Mouse (Mus musculus): Measurements from ENCODE around the gene Apod.
"Not testable (repeated sequence)": the region's sequence is repeated elsewhere in the genome, so short reads cannot be mapped to it uniquely, and the experiment has no call there.

Apod gene

GRCm38 (mm10) chr16:31325120-31325519, 10.5 kb upstream of the Apod start:
- DNase-seq (ENCODE audit: extremely low read depth, insufficient read length, low spot score): no peak

GRCm38 (mm10) chr16:31321501-31321900, 6.9 kb upstream of the Apod start:
- no peak for DNase-seq (ENCODE audit: extremely low read depth, insufficient read length, low spot score)

- no peak for DNase-seq (ENCODE audit: extremely low read depth, insufficient read length, low spot score)
Measured at GRCm38 (mm10) chr16:31320954-31321353, 6.3 kb upstream of the Apod start.

- not testable (repeated sequence) for DNase-seq (ENCODE audit: extremely low read depth, insufficient read length, low spot score)
Measured at GRCm38 (mm10) chr16:31319723-31320122, 5.1 kb upstream of the Apod start.

GRCm38 (mm10) chr16:31319316-31319715, 4.7 kb upstream of the Apod start:
- no peak for DNase-seq (ENCODE audit: extremely low read depth, insufficient read length, low spot score)

GRCm38 (mm10) chr16:31318418-31318817, 3.8 kb upstream of the Apod start:
- DNase-seq (ENCODE audit: extremely low read depth, insufficient read length, low spot score): no peak

GRCm38 (mm10) chr16:31316246-31317143, 1.9 kb upstream of the Apod start:
- not testable (repeated sequence) for DNase-seq (ENCODE audit: extremely low read depth, insufficient read length, low spot score)

GRCm38 (mm10) chr16:31315294-31315693, 686 bp upstream of the Apod start:
- DNase-seq (ENCODE audit: extremely low read depth, insufficient read length, low spot score): no peak

- no peak for DNase-seq (ENCODE audit: extremely low read depth, insufficient read length, low spot score)
Measured at GRCm38 (mm10) chr16:31313611-31314010, 997 bp downstream of the Apod start.

- no peak for DNase-seq (ENCODE audit: extremely low read depth, insufficient read length, low spot score)
Measured at GRCm38 (mm10) chr16:31312296-31312695, 2.3 kb downstream of the Apod start.

GRCm38 (mm10) chr16:31305199-31305919, 9.2 kb downstream of the Apod start:
- DNase-seq (ENCODE audit: extremely low read depth, insufficient read length, low spot score): no peak

- no peak for DNase-seq (ENCODE audit: extremely low read depth, insufficient read length, low spot score)
Measured at GRCm38 (mm10) chr16:31303276-31303675, 11.3 kb downstream of the Apod start.

- no peak for DNase-seq (ENCODE audit: extremely low read depth, insufficient read length, low spot score)
Measured at GRCm38 (mm10) chr16:31300883-31301532, 13.6 kb downstream of the Apod start.

- no peak for DNase-seq (ENCODE audit: extremely low read depth, insufficient read length, low spot score)
Measured at GRCm38 (mm10) chr16:31300467-31300866, 14.1 kb downstream of the Apod start.

GRCm38 (mm10) chr16:31299960-31300353, 14.7 kb downstream of the Apod start:
- DNase-seq (ENCODE audit: extremely low read depth, insufficient read length, low spot score): no peak

GRCm38 (mm10) chr16:31299164-31299959, 15.2 kb downstream of the Apod start:
- DNase-seq (ENCODE audit: extremely low read depth, insufficient read length, low spot score): no peak

GRCm38 (mm10) chr16:31297113-31297512, 17.5 kb downstream of the Apod start:
- no peak for DNase-seq (ENCODE audit: extremely low read depth, insufficient read length, low spot score)

- no peak for DNase-seq (ENCODE audit: extremely low read depth, insufficient read length, low spot score)
Measured at GRCm38 (mm10) chr16:31293761-31294160, 20.8 kb downstream of the Apod start.

GRCm38 (mm10) chr16:31290751-31291365, 23.8 kb downstream of the Apod start:
- DNase-seq (ENCODE audit: extremely low read depth, insufficient read length, low spot score): peak; percentile 80

- DNase-seq (ENCODE audit: extremely low read depth, insufficient read length, low spot score): no peak
Measured at GRCm38 (mm10) chr16:31290281-31290680, 24.3 kb downstream of the Apod start.
